Mouse (Mus musculus) urinary bladder, adult 18-20 months (tissue): ENCODE results near the gene Snx9.

Source experiments
- DNase-seq, 2 experiments: peaks; one replicate each; pipeline ENCODE4 v3.0.0; 2022; ENCODE audit warnings: low spot score in 2 of 2, mixed read lengths in 2 of 2

Gene Snx9

GRCm38 (mm10) chr17:5806823-5807222 lies 34.3 kb upstream of the Snx9 start:
- DNase-seq = no peak

- no peak for DNase-seq
These were observed 33.2 kb upstream of the Snx9 start for GRCm38 (mm10) chr17:5807847-5808386.

DNA sequence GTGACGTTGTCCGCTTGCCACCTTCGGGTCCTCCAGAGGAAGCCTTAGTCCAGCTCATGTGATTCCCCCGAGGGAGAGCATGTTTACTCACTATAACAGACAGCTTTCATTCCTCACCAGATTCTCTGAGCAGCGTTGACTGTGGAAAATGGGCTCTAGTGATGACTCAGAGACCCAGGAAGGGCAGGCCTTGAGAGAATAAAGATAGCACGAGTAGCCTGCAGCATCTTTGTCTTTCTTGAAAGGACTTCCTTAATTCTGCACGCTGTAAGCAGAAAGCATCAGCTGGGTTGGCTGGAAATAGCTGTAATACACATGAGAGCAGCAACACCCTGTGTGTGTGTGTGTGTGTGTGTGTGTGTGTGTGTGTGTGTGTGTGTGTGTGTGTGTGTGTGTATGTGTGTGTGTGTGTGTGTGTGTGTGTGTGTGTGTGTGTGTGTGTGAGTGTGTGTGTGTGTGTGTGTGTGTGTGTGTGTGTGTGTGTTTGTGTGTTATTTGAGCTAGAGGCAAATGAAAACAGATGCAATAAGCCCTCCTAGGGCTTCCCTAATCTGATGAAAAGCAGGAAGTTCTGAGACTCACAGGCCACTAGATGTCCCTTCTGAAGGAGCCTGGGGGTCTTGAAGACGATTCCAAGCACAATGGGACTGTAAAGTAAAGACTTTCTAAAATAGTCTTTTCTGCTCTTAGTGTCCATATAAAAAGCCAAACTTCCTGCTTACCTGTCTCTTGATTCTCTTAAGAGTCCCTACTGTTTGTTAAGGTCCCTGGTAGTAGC lies 27.1 kb upstream of the Snx9 start:
- no peak for DNase-seq

GRCm38 (mm10) chr17:5814641-5814920 lies 26.5 kb upstream of the Snx9 start:
- no peak for DNase-seq

DNA sequence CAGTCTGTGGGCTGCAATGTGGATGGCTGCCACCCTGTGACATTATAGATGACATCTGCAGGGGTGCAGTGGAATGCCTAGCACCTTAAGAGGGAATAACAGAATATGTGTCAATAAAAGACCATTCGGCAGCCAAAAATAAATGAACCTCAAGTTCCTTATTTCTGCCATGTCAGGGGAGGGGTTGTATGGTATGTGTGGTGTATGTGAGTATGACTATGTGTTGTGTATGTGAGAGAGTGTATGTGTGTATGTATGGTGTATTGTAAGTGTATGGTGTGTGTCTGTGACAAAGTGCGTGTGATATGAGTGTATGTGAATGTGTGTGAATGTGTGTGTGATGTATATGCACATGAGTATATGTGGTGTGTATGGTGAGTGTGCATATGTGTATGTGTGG lies 23.3 kb upstream of the Snx9 start:
- no peak for DNase-seq

GRCm38 (mm10) chr17:5819105-5819504 lies 22.0 kb upstream of the Snx9 start:
- DNase-seq = no peak

GRCm38 (mm10) chr17:5819799-5820201 lies 21.3 kb upstream of the Snx9 start:
- DNase-seq = no peak

- DNase-seq = no peak
These were observed 18.6 kb upstream of the Snx9 start for GRCm38 (mm10) chr17:5822541-5822940.

DNA sequence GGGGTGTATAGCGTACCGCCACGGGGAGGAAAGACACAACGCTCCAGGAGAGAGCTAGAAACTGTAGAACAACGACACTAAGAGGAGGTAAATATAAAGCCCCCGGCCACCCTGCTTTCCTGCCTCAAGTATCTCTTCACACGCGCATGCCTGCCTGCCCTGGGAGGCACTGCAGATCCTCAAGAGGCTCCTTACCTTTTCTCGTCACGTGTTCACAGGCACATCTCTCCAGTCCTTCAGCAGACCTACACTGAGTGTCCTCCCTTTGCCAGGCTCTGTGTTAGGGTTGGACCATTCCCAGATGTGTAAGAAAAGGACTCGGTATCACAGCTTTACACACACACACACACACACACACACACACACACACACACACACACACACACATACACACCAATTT lies 18.1 kb upstream of the Snx9 start:
- DNase-seq = no peak

DNA sequence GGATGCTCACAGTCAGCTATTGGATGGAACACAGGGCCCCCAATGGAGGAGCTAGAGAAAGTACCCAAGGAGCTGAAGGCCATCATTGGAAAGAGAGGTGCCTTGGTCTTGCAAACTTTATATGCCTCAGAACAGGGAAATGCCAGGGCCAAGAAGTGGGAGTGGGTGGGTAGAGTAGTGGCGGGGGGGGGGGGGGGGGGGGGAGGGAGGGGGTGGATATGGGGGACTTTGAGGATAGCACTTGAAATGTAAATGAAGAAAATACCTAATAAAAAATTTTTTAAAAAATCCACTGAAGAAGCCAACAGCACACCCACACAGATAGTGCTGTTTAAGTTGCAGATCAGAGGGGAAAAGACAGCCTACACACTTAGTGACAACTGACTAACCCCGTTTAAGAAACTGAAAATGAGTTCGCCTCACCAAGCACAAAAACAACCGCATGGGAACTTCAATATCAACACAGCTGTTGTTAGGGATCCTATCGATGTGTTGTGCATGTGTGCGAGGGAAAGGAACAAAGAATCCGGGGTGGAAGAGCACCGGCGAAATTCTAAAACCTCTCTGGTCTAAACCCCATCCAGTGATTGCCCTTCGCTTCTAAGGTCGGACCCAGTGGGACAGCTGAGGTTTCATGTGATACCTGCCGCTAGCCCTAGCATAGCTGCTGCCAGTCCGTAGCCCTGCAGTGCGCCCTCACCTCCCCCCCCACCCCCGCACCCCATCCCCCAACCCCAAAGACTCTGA lies 13.1 kb upstream of the Snx9 start:
- DNase-seq = no peak

- DNase-seq = no peak
These were observed 12.6 kb upstream of the Snx9 start for GRCm38 (mm10) chr17:5828583-5828836.

DNA sequence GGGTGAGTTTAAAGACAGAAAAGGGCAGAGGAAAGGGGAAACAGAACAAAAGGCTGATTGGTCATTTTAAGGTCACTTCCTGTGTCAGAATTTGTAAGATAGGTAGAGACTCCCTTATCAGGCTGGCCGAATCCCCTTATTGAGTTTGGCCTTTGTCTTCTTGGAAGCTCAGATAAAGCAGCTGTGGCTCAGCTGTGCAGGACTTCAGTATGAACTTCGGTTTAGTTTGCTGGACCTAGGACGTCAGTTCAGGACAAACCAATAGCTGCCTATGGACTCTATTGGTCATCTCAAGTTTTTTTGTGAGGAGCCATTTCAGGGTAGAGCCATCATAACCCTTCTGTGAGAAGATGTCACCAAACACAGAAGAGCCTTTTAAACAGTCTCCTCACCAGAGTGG lies 12.2 kb upstream of the Snx9 start:
- no peak for DNase-seq

DNA sequence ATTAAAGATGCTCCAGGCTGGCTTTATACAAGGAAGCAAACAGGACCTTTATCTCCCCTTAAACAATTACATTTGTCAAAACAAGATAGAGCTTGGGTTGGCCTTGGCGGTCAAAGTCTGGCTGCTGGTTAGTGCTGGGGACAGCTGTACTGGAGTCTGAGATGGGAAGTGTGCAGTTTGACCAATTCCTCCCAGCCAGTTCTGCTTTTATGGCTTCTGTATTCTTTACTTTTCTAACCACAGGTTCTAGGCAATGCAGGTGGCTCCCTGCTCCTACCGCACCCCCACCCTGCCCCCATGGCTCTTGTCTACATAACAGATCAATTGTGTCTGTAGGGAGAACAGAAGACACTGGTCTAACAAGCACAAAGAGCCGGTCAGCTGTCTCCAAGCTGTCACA lies 11.2 kb upstream of the Snx9 start:
- no peak for DNase-seq

GRCm38 (mm10) chr17:5830382-5830781 lies 10.7 kb upstream of the Snx9 start:
- no peak for DNase-seq

- DNase-seq = no peak
These were observed 10.3 kb upstream of the Snx9 start for GRCm38 (mm10) chr17:5830832-5831231.

- no peak for DNase-seq
These were observed 9.8 kb upstream of the Snx9 start for GRCm38 (mm10) chr17:5831257-5831806.

GRCm38 (mm10) chr17:5834166-5834565 lies 7.0 kb upstream of the Snx9 start:
- DNase-seq = no peak

DNA sequence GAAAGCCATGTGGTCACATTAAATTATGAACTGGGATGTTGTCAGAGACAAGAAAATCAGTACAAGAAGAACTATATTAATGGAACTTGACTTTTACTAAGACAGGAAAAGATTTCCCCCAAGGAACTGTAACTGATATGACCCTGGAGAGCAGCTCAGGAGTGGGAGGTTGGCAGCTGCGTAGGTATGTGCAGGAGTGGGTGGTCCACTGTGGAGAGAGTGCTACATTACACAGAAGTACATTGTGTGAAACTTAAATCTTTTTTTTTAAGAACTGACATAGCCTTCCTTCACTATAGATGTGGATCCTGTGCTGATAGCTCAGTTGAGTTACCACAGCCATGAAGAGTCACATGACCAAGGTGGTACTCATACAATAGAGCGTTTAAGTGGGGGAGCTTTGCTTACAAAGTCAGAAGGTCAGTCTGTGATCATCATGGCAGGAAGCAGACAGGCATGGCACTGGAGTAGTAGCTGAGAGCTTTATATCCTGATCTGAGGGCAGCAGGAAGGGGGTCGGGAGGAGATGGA lies 6.3 kb upstream of the Snx9 start:
- DNase-seq = no peak

DNA sequence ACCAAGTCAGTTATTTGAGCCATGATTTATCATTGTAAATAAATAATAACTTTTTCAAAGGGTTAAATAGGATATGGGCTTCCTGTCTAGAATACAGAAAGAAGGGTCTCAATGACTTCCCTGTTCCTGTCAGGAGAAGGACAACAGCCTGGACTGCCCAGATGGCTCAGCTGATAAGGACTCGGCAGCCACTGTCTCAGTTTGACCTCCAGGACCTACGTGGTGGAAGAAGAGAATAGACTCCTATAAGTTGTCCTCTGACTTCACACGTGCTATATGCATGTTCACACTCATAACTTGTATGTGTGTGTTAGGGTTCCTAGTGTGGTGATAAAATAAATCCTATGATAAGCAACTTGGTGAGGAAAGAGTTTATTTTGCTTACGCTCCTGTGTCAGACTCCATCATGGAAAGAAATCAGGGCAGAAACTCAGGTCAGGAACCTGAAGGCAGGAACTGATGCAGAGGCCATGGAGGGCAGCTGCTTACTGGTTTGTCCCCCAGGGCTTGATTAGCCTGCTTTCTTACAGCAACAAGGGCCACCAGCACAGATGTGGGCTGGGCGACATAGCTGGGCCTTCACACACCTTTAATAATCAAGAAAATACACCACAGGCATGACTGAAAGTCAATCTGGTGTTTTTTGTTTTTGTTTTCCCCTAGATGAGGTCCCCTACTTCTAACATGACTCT lies 1.4 kb upstream of the Snx9 start:
- no peak for DNase-seq

GRCm38 (mm10) chr17:5840550-5841127 lies 490 bp upstream of the Snx9 start:
- peak in 1 of 2 experiments; percentile 65 for DNase-seq

- no peak for DNase-seq
These were observed 779 bp downstream of the Snx9 start for GRCm38 (mm10) chr17:5841943-5842273.

DNA sequence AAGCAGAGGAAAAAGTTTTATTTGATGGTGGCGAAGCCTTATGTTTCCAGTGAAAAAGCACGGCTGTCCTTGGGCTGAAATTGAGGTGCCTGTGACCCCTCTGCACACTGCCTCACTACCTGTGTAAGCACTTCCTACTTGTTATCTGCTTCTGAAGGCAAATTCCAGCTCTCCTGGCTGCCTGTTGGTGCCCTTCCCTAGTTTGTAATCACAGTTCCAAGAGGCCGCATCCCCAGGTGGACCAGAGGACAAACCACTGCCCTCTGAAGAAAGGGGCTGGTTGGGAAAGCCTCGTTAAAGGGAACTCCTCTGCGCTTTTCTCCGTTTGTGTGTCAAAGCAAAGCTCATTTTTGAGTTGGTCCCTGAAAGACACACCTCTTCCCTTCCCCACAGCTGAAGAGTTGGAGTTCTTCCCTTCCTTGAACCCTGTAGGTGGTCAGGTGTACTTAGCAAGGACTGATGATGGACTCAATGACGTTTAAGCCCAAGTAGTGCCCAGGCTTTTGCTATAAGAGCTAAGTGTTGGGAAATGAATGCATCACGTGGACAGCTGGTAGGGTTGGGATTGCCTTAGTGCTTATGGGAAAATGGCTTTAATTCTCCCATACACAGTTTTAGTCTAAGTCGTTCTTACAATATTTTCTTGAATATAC lies 2.0 kb downstream of the Snx9 start:
- no peak for DNase-seq
